Mouse (Mus musculus) frontal cortex, postnatal 25 days (tissue): ENCODE measurements around the gene Olfr1555-ps1.
A peak's percentile ranks its signal among the peaks of the same experiment; 100 is the strongest.
"Not testable (repeated sequence)": the region's sequence is repeated elsewhere in the genome, so short reads cannot be mapped to it uniquely, and the experiment has no call there.

ENCODE experiments used
- DNase-seq, 2 experiments: peaks; one replicate each; pipeline ENCODE4 v3.0.0; 2022; ENCODE audit warnings: low spot score in 2 of 2

Gene Olfr1555-ps1

GRCm38 (mm10) chr19:12170062-12170599, at the start of gene Olfr1555-ps1:
Gene Olfr1555-ps1, minus strand, starts transcription at chr19:12170112.
- not testable (repeated sequence) for DNase-seq

GRCm38 (mm10) chr19:12200334-12200733, 30.4 kb upstream of the Olfr1555-ps1 start, which contains the start of gene Olfr1431:
Gene Olfr1431, plus strand, starts transcription at chr19:12200634.
- no peak for DNase-seq

DNA sequence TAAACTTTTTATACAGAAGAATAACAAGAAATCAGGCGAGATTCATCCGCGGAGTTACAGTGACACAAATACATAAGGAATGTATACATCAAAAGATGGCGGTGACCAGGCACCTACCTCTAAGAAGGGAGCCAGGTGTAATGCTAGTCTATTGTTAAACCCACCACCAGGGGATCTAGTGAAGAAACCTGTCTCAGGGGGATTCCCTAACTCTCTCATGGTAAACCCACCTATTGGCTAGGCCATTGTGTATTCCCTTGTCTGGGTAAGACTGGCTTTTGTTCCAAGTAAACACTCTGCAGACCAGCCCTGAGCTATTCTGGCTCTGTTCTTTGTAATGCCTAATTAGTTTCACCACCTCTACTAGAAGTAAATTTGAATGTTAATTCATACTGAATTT, 29.2 kb upstream of the Olfr1555-ps1 start:
- not testable (repeated sequence) for DNase-seq

GRCm38 (mm10) chr19:12175431-12175830, 5.5 kb upstream of the Olfr1555-ps1 start:
- DNase-seq, result not testable (repeated sequence)

DNA sequence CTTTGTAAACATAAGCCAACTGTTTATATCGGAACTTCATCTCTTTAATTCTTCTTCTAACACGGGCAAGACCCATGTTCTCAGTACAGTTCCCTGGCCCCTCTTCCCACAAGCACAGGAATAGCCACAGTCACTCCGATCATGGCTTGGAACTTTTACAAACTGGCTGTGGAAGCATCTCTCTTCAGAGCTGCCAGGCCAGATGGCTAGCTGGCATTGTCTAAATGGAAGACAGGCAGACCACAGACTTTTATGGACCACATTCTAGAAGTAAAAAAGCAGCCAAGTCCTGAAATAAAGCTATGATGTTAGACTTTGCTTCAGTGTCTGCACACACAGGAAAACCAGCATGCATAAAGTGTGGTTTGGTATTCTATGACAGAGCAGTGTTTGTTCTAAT, 24.5 kb downstream of the Olfr1555-ps1 start:
- DNase-seq, result no peak

DNA sequence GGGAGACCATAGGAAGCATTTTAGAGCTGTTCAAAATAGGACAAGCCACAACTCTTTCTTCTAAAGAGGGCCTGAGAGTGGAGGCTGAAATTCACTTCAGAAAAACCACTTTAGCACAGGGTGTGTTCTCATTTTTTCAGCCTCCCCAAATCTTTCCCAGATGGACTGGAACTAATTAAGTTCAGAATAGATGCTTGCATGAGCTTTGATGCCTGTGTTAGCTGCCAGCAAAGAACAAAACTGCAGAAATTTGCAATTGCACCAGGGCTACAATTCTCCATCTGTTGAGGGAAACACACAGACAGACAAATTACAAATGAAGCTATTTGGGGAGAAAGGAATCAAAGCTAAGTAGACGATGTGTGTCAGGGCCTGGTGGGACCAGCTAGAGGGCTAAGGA, 26.6 kb downstream of the Olfr1555-ps1 start:
- DNase-seq, result no peak

DNA sequence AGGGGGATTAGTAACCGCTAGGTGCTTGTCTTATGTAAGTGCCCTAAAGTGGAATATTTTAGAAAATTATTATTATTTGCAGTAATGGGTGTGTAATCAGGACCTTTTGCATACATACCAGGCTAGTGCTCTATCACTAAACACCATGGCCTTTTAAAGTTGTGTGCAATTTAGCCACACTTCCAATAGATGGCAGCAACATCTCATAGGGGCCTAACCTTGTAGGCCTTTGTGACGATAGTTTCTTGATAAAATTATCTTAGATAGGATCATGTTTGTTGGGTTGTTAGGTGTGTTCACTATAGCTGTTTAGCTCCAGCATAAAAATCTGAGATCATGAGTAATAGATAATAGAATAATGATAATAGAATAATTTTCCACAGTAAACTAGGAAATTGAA, 35.6 kb downstream of the Olfr1555-ps1 start:
- peak in 1 of 2 experiments; percentile 19 for DNase-seq

DNA sequence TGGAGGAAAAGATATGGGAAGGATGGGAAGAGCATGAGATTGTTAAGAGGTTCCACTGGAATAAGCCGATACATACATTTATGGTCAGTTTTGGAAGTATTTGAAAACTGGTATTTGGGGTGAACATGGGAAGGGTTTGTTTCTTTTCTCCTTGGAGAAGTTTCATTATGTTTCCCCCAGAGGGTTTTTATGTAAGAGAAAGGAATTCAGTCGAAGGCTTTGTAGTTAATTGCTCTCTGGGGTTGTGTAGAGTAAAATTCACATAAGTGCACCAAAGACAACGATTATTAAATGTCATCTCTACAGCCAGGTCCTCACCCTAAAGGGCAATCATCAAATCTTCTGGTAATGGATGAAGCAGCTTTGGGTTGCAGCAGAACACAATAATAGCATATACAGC, 46.8 kb downstream of the Olfr1555-ps1 start, which contains the start of gene Olfr76:
Gene Olfr76, minus strand, starts transcription at position 101 of the 400 bp plus-strand sequence.
- no peak for DNase-seq

- no peak for DNase-seq
Observed at GRCm38 (mm10) chr19:12116464-12116863, 53.4 kb downstream of the Olfr1555-ps1 start.

DNA sequence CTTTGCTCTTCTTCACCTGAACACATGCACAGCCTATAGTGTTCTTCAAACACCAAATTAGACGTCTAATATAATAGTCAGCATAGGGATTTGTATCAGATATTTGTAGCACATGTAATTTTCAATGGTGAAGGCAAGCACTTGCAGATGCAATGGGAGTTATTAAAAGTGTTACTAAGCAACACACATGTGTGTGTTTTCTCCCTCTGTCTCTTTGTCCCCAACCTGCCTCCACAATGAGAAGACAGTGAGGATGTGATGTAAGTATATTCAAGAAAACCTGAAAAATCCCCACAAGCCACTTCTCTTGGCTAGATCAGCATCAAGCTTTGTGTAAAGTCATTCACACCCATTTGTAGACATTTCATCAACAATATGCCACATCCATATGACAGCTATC, 54.1 kb downstream of the Olfr1555-ps1 start, which contains the start of gene Olfr1428:
Gene Olfr1428, minus strand, starts transcription at position 101 of the 400 bp plus-strand sequence.
- no peak for DNase-seq
